Mouse (Mus musculus) heart, embryonic 12.5 days (tissue): Measurements from ENCODE around the gene Fam50a. TPM values are rescaled to one million over a fixed set of nuclear protein-coding genes. Genes with fewer than 3 reads are reported as not detected.

ENCODE experiments used
- ATAC-seq: fragments of 200-750 bp; cut with Nextera tagmentation; 2 replicates; pipeline ENCODE4 v1.8.0; 2017; ENCODE audit warnings: moderate TSS enrichment, moderate library complexity; ENCODE audit not compliant: insufficient number of reproducible peaks, low FRiP score
- H3K27ac ChIP-seq: fragments of 300-500 bp; sonication (generic); 2 replicates; pipeline ENCODE4 v1.5.1; 2016; ENCODE audit warnings: mild to moderate bottlenecking, moderate library complexity; ENCODE audit not compliant: poor library complexity, severe bottlenecking
- H3K27me3 ChIP-seq: fragments of 300-500 bp; sonication (generic); replicated peaks from 2 replicates; pipeline ENCODE4 v1.6.1; 2016; ENCODE audit warnings: mild to moderate bottlenecking, moderate library complexity
- H3K36me3 ChIP-seq: fragments of 300-500 bp; sonication (generic); 2 replicates; pipeline ENCODE4 v1.6.1; 2016; ENCODE audit warnings: mild to moderate bottlenecking, moderate library complexity
- H3K4me1 ChIP-seq: fragments of 300-500 bp; sonication (generic); replicated peaks from 2 replicates; pipeline ENCODE4 v1.6.1; 2016; ENCODE audit warnings: mild to moderate bottlenecking
- H3K4me2 ChIP-seq: fragments of 300-500 bp; sonication (generic); 2 replicates; pipeline ENCODE4 v1.6.1; 2016; ENCODE audit warnings: mild to moderate bottlenecking, moderate library complexity
- H3K4me3 ChIP-seq: fragments of 300-500 bp; sonication (generic); 2 replicates; pipeline ENCODE4 v1.5.1; 2016; ENCODE audit warnings: mild to moderate bottlenecking
- H3K9ac ChIP-seq: fragments of 300-500 bp; sonication (generic); 2 replicates; pipeline ENCODE4 v1.6.1; 2016; ENCODE audit warnings: mild to moderate bottlenecking, moderate library complexity
- H3K9me3 ChIP-seq: fragments of 300-500 bp; sonication (generic); replicated peaks from 2 replicates; pipeline ENCODE4 v1.6.1; 2016; ENCODE audit warnings: mild to moderate bottlenecking, moderate library complexity
- WGBS: fragments of 180-500 bp; shearing (Covaris S2); methylation state at CpG from one replicate; pipeline ENCODE4 v1.1.7; 2016; 5-methylcytosine and 5-hydroxymethylcytosine counted together
- polyA plus RNA-seq: library from polyadenylated mRNA; unstranded; fragments of >200 nt; fragmentation: Nextera tagmentation; extraction: Ambion mirVana; gene quantifications from 2 replicates; pipeline ENCODE4 v1.2.1, GENCODE M21; 2016

The Fam50a gene
- polyA plus RNA-seq: 53.1 and 55.1 TPM in 2 replicates

- Histone ChIP-seq H3K4me1 (peaks cover 11% of the 10 kb centered on the region; the same call in 1 of the 2 replicates), H3K27me3 (no peaks in the 10 kb centered on the region), H3K27ac (peak within 1 kb of the TSS; percentile 73), H3K4me2 (peak within 1 kb of the TSS; percentile 76), H3K36me3 (peaks cover 52% of the 10 kb centered on the region), H3K9ac (peak within 1 kb of the TSS; percentile 76), H3K4me3 (peak within 1 kb of the TSS; percentile 59), H3K9me3 (no peaks in the 10 kb centered on the region)
- peak; percentile 97 for ATAC-seq
- 13% methylated on average over 59 of the region's 59 CpGs for WGBS
These were observed at the start of gene Fam50a for GRCm38 (mm10) chrX:74312540-74313464. Gene Fam50a (plus strand): TSS chrX:74313033.

- Histone ChIP-seq H3K27me3 (no peaks in the 10 kb centered on the region), H3K4me2 (peak overlapping the region; percentile 65), H3K36me3 (peaks cover 7% of the 10 kb centered on the region), H3K27ac (peak overlapping the region; percentile 92), H3K9me3 (no peaks in the 10 kb centered on the region), H3K4me1 (no peaks in the 10 kb centered on the region), H3K4me3 (peak overlapping the region; percentile 67), H3K9ac (peak overlapping the region; percentile 60)
- ATAC-seq: peak; percentile 22; the same call in 1 of the 2 replicates
- WGBS: 29% methylated on average over 3 of the region's 3 CpGs
These were observed 43.1 kb upstream of the Fam50a start for GRCm38 (mm10) chrX:74269736-74270061.

GRCm38 (mm10) chrX:74270062-74270901 is 42.6 kb upstream of the Fam50a start, which contains the start of gene Rpl10:
Gene Rpl10 (plus strand): TSS chrX:74270812.
- H3K4me2 ChIP-seq: peak within 1 kb of the TSS; percentile 65
- no peaks in the 10 kb centered on the region for H3K27me3 ChIP-seq
- peak within 1 kb of the TSS; percentile 92 for H3K27ac ChIP-seq
- no peaks in the 10 kb centered on the region for H3K9me3 ChIP-seq
- H3K4me3 ChIP-seq: peak within 1 kb of the TSS; percentile 67
- no peaks in the 10 kb centered on the region for H3K4me1 ChIP-seq
- peaks cover 7% of the 10 kb centered on the region for H3K36me3 ChIP-seq
- peak; percentile 95 for ATAC-seq
- WGBS: 13% methylated on average over 42 of the region's 42 CpGs
- H3K9ac ChIP-seq: peak within 1 kb of the TSS; percentile 88

GRCm38 (mm10) chrX:74270902-74271551 is 41.8 kb upstream of the Fam50a start:
- no peak for ATAC-seq
- no peaks in the 10 kb centered on the region for H3K9me3 ChIP-seq
- H3K4me3 ChIP-seq: peak overlapping the region; percentile 67
- peak overlapping the region; percentile 76 for H3K27ac ChIP-seq
- no peaks in the 10 kb centered on the region for H3K27me3 ChIP-seq
- peak overlapping the region; percentile 88 for H3K9ac ChIP-seq
- H3K4me1 ChIP-seq: no peaks in the 10 kb centered on the region
- 11% methylated on average over 27 of the region's 27 CpGs for WGBS
- peaks cover 7% of the 10 kb centered on the region for H3K36me3 ChIP-seq
- H3K4me2 ChIP-seq: peak overlapping the region; percentile 65

GRCm38 (mm10) chrX:74273422-74274322 is 39.2 kb upstream of the Fam50a start:
- H3K4me1 ChIP-seq: no peaks in the 10 kb centered on the region
- H3K27ac ChIP-seq: no peak overlapping the region
- no peak overlapping the region for H3K4me3 ChIP-seq
- H3K36me3 ChIP-seq: peaks cover 7% of the 10 kb centered on the region
- WGBS: 25% methylated on average over 10 of the region's 10 CpGs
- no peak overlapping the region for H3K9ac ChIP-seq
- H3K27me3 ChIP-seq: no peaks in the 10 kb centered on the region
- no peak for ATAC-seq
- H3K4me2 ChIP-seq: no peak overlapping the region
- H3K9me3 ChIP-seq: no peaks in the 10 kb centered on the region

- no peaks in the 10 kb centered on the region for H3K36me3 ChIP-seq
- no peaks in the 10 kb centered on the region for H3K27me3 ChIP-seq
- H3K4me2 ChIP-seq: no peak overlapping the region
- WGBS: 64% methylated on average over 8 of the region's 8 CpGs
- H3K4me3 ChIP-seq: no peak overlapping the region
- H3K4me1 ChIP-seq: no peaks in the 10 kb centered on the region
- H3K9me3 ChIP-seq: no peaks in the 10 kb centered on the region
- no peak overlapping the region for H3K9ac ChIP-seq
- no peak overlapping the region for H3K27ac ChIP-seq
- no peak for ATAC-seq
These were observed 34.9 kb upstream of the Fam50a start for GRCm38 (mm10) chrX:74277916-74278315.

GRCm38 (mm10) chrX:74281041-74281731 is 31.6 kb upstream of the Fam50a start:
- Histone ChIP-seq H3K9ac (peak overlapping the region; percentile 79), H3K4me3 (peak overlapping the region; percentile 57), H3K9me3 (no peaks in the 10 kb centered on the region), H3K27me3 (no peaks in the 10 kb centered on the region), H3K4me2 (peak overlapping the region; percentile 80), H3K4me1 (peaks cover 7% of the 10 kb centered on the region), H3K36me3 (0 out of 2 replicates have a peak, but pooled peaks cover 2% of the 10 kb centered on the region), H3K27ac (peak overlapping the region; percentile 88)
- 9% methylated on average over 14 of the region's 14 CpGs for WGBS
- ATAC-seq: peak; percentile 23

GRCm38 (mm10) chrX:74281732-74282394 is 31.0 kb upstream of the Fam50a start, which contains the start of the genes Taz and Dnase1l1:
Gene Taz (plus strand): TSS chrX:74281912.
Gene Dnase1l1 (minus strand): TSS chrX:74282337.
- H3K4me2 ChIP-seq: peak within 1 kb of the TSS; percentile 80
- H3K4me1 ChIP-seq: peaks cover 7% of the 10 kb centered on the region
- ATAC-seq: peak; percentile 93
- peak within 1 kb of the TSS; percentile 88 for H3K27ac ChIP-seq
- no peaks in the 10 kb centered on the region for H3K27me3 ChIP-seq
- peak within 1 kb of the TSS; percentile 57 for H3K4me3 ChIP-seq
- H3K36me3 ChIP-seq: 0 out of 2 replicates have a peak, but pooled peaks cover 3% of the 10 kb centered on the region
- no peaks in the 10 kb centered on the region for H3K9me3 ChIP-seq
- WGBS: 12% methylated on average over 16 of the region's 16 CpGs
- H3K9ac ChIP-seq: peak within 1 kb of the TSS; percentile 79

GRCm38 (mm10) chrX:74282395-74283091 is 30.3 kb upstream of the Fam50a start:
- Histone ChIP-seq H3K27ac (peak overlapping the region; percentile 88), H3K4me3 (peak overlapping the region; percentile 57), H3K4me1 (peaks cover 7% of the 10 kb centered on the region), H3K36me3 (0 out of 2 replicates have a peak, but pooled peaks cover 3% of the 10 kb centered on the region), H3K9me3 (no peaks in the 10 kb centered on the region), H3K4me2 (peak overlapping the region; percentile 80), H3K27me3 (no peaks in the 10 kb centered on the region), H3K9ac (peak overlapping the region; percentile 79)
- 16% methylated on average over 39 of the region's 39 CpGs for WGBS
- ATAC-seq: peak; percentile 76
